Mouse (Mus musculus) bone marrow, adult 2 months (tissue): Measurements from ENCODE around the gene Ranbp3.

Experiments
- CTCF ChIP-seq: fragments of 200-500 bp; IDR thresholded peaks from 2 replicates; pipeline ENCODE4 v1.5.1; 2011; ENCODE audit warnings: low read length, control low read depth; ENCODE audit not compliant: control insufficient read depth, insufficient read depth
- POLR2A ChIP-seq: fragments of 200-500 bp; IDR thresholded peaks from 2 replicates; pipeline ENCODE4 v1.6.1; 2011; ENCODE audit warnings: low read depth, mild to moderate bottlenecking, control low read depth, low read length, borderline replicate concordance; ENCODE audit not compliant: control insufficient read depth

DNA sequence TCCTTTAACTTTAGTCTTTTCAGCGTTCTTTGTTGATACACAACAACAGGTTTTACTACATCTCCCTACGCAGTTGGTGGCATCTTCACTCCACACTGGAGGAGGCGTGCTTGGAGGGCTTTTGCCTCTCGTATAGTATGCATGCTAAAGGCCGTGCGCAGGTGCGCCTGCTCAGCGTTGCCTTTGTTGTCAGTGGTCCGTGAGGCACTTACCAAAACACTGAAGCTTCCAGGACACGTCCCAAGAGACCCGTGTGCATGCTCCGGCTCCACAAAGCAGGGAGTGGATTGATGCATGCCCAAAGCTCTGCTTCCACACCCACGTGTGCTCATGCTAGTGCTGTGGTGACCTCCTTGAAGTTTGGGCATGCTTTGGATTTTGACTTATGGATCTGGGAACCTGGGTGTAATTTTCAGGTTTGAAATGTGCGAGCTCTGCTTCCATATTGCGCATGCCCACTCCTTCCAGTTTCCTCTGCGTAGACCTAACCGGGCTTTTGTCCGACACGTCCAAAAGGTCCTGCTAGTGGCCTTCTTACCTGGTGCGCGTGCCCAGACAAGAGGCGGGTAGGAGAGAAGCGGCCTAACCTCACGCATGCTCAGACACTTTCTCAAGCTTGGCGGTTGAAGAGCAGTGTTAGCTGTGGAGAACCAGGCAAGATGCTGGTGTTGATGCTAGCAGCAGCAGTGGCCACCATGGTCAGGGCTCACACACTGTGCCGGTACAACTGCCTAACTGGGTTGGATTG, 45.4 kb upstream of the Ranbp3 start, which contains the start of gene Catsperd:
- TF ChIP-seq POLR2A = no peak
- no peak for TF ChIP-seq CTCF
